In genomic region chr11:4174586-4174985, GRCm38 (mm10) we compare ENCODE assay signal across 8 mouse cellular contexts. TPM values are rescaled to one million over a fixed set of nuclear protein-coding genes. Genes with fewer than 3 reads are reported as not detected.
DNase-seq lines count a peak whose midpoint lies in the region; ATAC-seq and TF ChIP-seq lines count a peak whose summit lies in the region.

No protein-coding gene starts in this region.

- peaks cover 100% of the 10 kb centered on the region for H3K36me3 ChIP-seq in embryonic facial prominence, embryonic 14.5 days (ENCODE audit: control insufficient read depth, insufficient read depth, low read length)
- peaks cover 100% of the 10 kb centered on the region for H3K36me3 ChIP-seq in embryonic facial prominence, embryonic 10.5 days (replicated peaks)
- H3K36me3 ChIP-seq in forebrain, embryonic 15.5 days: peaks cover 99% of the 10 kb centered on the region

- intact Hi-C loops in gastrocnemius, postnatal 36 days (cut with DNase I): loop anchor here (5.0 kb wide), 1 partner anchor 37 kb away; the partner anchor contains the start of gene Rnf215
- intact Hi-C loops in left cerebral cortex, adult 2 months (cut with DNase I): no loop called here

- H3K9me3 ChIP-seq in embryonic facial prominence, embryonic 14.5 days (ENCODE audit: control insufficient read depth, low read length): no peaks in the 10 kb centered on the region
- H3K9me3 ChIP-seq in embryonic facial prominence, embryonic 10.5 days: no peaks in the 10 kb centered on the region
- no peaks in the 10 kb centered on the region for H3K9me3 ChIP-seq in forebrain, embryonic 15.5 days

- no peak overlapping the region for H3K4me3 ChIP-seq in embryonic facial prominence, embryonic 14.5 days (ENCODE audit: low read depth, low read length)
- no peak overlapping the region for H3K4me3 ChIP-seq in embryonic facial prominence, embryonic 10.5 days
- H3K4me3 ChIP-seq in left cerebral cortex, adult 2 months: no peak overlapping the region
- no peak overlapping the region for H3K4me3 ChIP-seq in forebrain, embryonic 15.5 days

- no peak overlapping the region for H3K9ac ChIP-seq in embryonic facial prominence, embryonic 14.5 days (ENCODE audit: low read depth, low read length)
- H3K9ac ChIP-seq in forebrain, embryonic 15.5 days (replicated peaks): no peak overlapping the region

- ATAC-seq in embryonic facial prominence, embryonic 14.5 days (ENCODE audit: low read depth): peak; percentile 58; the same call in 1 of the 2 replicates
- no peak for ATAC-seq in erythroid progenitor cell, adult 5-6 weeks (replicated peaks; ENCODE audit: low FRiP score, poor library complexity, severe bottlenecking)
- no peak for ATAC-seq in forebrain, embryonic 15.5 days (replicated peaks)

- no peaks in the 10 kb centered on the region for H3K27me3 ChIP-seq in embryonic facial prominence, embryonic 14.5 days (replicated peaks; ENCODE audit: control insufficient read depth, insufficient read depth, low read length)
- H3K27me3 ChIP-seq in embryonic facial prominence, embryonic 10.5 days (replicated peaks; ENCODE audit: low read depth, poor library complexity, severe bottlenecking): no peaks in the 10 kb centered on the region
- H3K27me3 ChIP-seq in forebrain, embryonic 15.5 days: no peaks in the 10 kb centered on the region

- H3K4me1 ChIP-seq in embryonic facial prominence, embryonic 14.5 days (ENCODE audit: control insufficient read depth, insufficient read depth, low read length): no peaks in the 10 kb centered on the region
- no peaks in the 10 kb centered on the region for H3K4me1 ChIP-seq in embryonic facial prominence, embryonic 10.5 days
- no peaks in the 10 kb centered on the region for H3K4me1 ChIP-seq in forebrain, embryonic 15.5 days

- DNase-seq in embryonic facial prominence, embryonic 14.5 days (ENCODE audit: low spot score): no peak
- no peak for DNase-seq in embryonic facial prominence, embryonic 10.5 days (ENCODE audit: low spot score)
- DNase-seq in adrenal gland, postnatal 10 days: peak; percentile 82
- DNase-seq in gastrocnemius, postnatal 36 days: peak; percentile 79 to 81
- DNase-seq in left cerebral cortex, adult 2 months (ENCODE audit: extremely low spot score in 1 of 2, low spot score in 2 of 2): peak; percentile 32 to 62
- DNase-seq in urinary bladder, postnatal 4 days (ENCODE audit: low spot score in 2 of 2): no peak

- no peak overlapping the region for H3K4me2 ChIP-seq in embryonic facial prominence, embryonic 14.5 days (ENCODE audit: low read depth, low read length)
- H3K4me2 ChIP-seq in forebrain, embryonic 15.5 days (replicated peaks): no peak overlapping the region

- TF ChIP-seq CTCF in left cerebral cortex, adult 2 months (IDR thresholded peaks at IDR 0.05): no peak

- WGBS in embryonic facial prominence, embryonic 14.5 days: 88% methylated on average over 5 of the region's 5 CpGs
- WGBS in embryonic facial prominence, embryonic 10.5 days: 96% methylated on average over 5 of the region's 5 CpGs
- WGBS in forebrain, embryonic 15.5 days: 89% methylated on average over 5 of the region's 5 CpGs

- no peak overlapping the region for H3K27ac ChIP-seq in embryonic facial prominence, embryonic 14.5 days (replicated peaks; ENCODE audit: low read depth, low read length)
- H3K27ac ChIP-seq in embryonic facial prominence, embryonic 10.5 days (replicated peaks): no peak overlapping the region
- H3K27ac ChIP-seq in left cerebral cortex, adult 2 months: peak overlapping the region; percentile 47
- H3K27ac ChIP-seq in forebrain, embryonic 15.5 days (replicated peaks): no peak overlapping the region

RNA-seq across cellular contexts. Expression of gene Tbc1d10a, which starts 12.0 kb away (rescaled TPM):
- polyA plus RNA-seq in embryonic facial prominence, embryonic 14.5 days (2014; fragmentation: Nextera tagmentation; extraction: Ambion mirVana): 30.6 and 31.0 TPM in 2 replicates
- polyA plus RNA-seq in embryonic facial prominence, embryonic 10.5 days (2016; fragmentation: Nextera tagmentation; extraction: Ambion mirVana): 27.4 and 31.0 TPM in 2 replicates
- 10 to 100 TPM; 15.1 to 16.4 TPM for total RNA-seq in adrenal gland, postnatal 10 days (2021)
- 1 to 10 TPM; 3.7 to 4.4 TPM for total RNA-seq in gastrocnemius, postnatal 36 days (2021)
- total RNA-seq in left cerebral cortex, adult 2 months (2021): 10 to 100 TPM; 35.3 to 36.6 TPM
- 2.2 and 2.5 TPM in 2 replicates for total RNA-seq in erythroid progenitor cell, adult 5-6 weeks (2015; ENCODE audit: low replicate concordance)
- total RNA-seq in erythroid progenitor cell, adult 5-6 weeks (2017; ENCODE audit: low replicate concordance): 3.0 and 4.2 TPM in 2 replicates
- polyA plus RNA-seq in forebrain, embryonic 15.5 days (2015; fragmentation: Nextera tagmentation; extraction: Ambion mirVana): 30.2 and 31.1 TPM in 2 replicates

RNA-seq across cellular contexts. Expression of gene Sf3a1, which starts 14.4 kb away (rescaled TPM):
- polyA plus RNA-seq in embryonic facial prominence, embryonic 14.5 days (2014; fragmentation: Nextera tagmentation; extraction: Ambion mirVana): 51.4 and 54.0 TPM in 2 replicates
- polyA plus RNA-seq in embryonic facial prominence, embryonic 10.5 days (2016; fragmentation: Nextera tagmentation; extraction: Ambion mirVana): 102 and 105 TPM in 2 replicates
- 10 to 100 TPM; 41.0 to 44.7 TPM for total RNA-seq in adrenal gland, postnatal 10 days (2021)
- total RNA-seq in gastrocnemius, postnatal 36 days (2021): 10 to 100 TPM; 16.2 to 17.0 TPM
- 10 to 100 TPM; 63.8 to 67.4 TPM for total RNA-seq in left cerebral cortex, adult 2 months (2021)
- total RNA-seq in erythroid progenitor cell, adult 5-6 weeks (2015; ENCODE audit: low replicate concordance): 42.2 and 60.4 TPM in 2 replicates
- total RNA-seq in erythroid progenitor cell, adult 5-6 weeks (2017; ENCODE audit: low replicate concordance): 23.9 and 24.6 TPM in 2 replicates
- 51.9 and 55.0 TPM in 2 replicates for polyA plus RNA-seq in forebrain, embryonic 15.5 days (2015; fragmentation: Nextera tagmentation; extraction: Ambion mirVana)

RNA-seq across cellular contexts. Expression of gene Ccdc157, which starts 14.5 kb away (rescaled TPM):
- polyA plus RNA-seq in embryonic facial prominence, embryonic 14.5 days (2014; fragmentation: Nextera tagmentation; extraction: Ambion mirVana): 6.1 and 6.7 TPM in 2 replicates
- 7.2 and 8.0 TPM in 2 replicates for polyA plus RNA-seq in embryonic facial prominence, embryonic 10.5 days (2016; fragmentation: Nextera tagmentation; extraction: Ambion mirVana)
- 1 to 10 TPM; 8.7 to 9.0 TPM for total RNA-seq in adrenal gland, postnatal 10 days (2021)
- total RNA-seq in gastrocnemius, postnatal 36 days (2021): 1 to 10 TPM; 2.6 to 2.8 TPM
- total RNA-seq in left cerebral cortex, adult 2 months (2021): 10 to 100 TPM; 16.4 to 17.9 TPM
- total RNA-seq in erythroid progenitor cell, adult 5-6 weeks (2015; ENCODE audit: low replicate concordance): 0.42 and 0.72 TPM in 2 replicates
- 1.5 and 5.8 TPM in 2 replicates for total RNA-seq in erythroid progenitor cell, adult 5-6 weeks (2017; ENCODE audit: low replicate concordance)
- 6.7 and 6.9 TPM in 2 replicates for polyA plus RNA-seq in forebrain, embryonic 15.5 days (2015; fragmentation: Nextera tagmentation; extraction: Ambion mirVana)

RNA-seq across cellular contexts. Expression of gene Rnf215, which starts 39.6 kb away (rescaled TPM):
- polyA plus RNA-seq in embryonic facial prominence, embryonic 14.5 days (2014; fragmentation: Nextera tagmentation; extraction: Ambion mirVana): 34.8 and 36.5 TPM in 2 replicates
- 21.2 and 22.8 TPM in 2 replicates for polyA plus RNA-seq in embryonic facial prominence, embryonic 10.5 days (2016; fragmentation: Nextera tagmentation; extraction: Ambion mirVana)
- total RNA-seq in adrenal gland, postnatal 10 days (2021): 10 to 100 TPM; 16.7 to 21.2 TPM
- total RNA-seq in gastrocnemius, postnatal 36 days (2021): 1 to 10 TPM; 4.4 to 5.5 TPM
- 10 to 100 TPM; 32.1 to 32.6 TPM for total RNA-seq in left cerebral cortex, adult 2 months (2021)
- 2.9 and 6.3 TPM in 2 replicates for total RNA-seq in erythroid progenitor cell, adult 5-6 weeks (2015; ENCODE audit: low replicate concordance)
- total RNA-seq in erythroid progenitor cell, adult 5-6 weeks (2017; ENCODE audit: low replicate concordance): 15.9 and 34.0 TPM in 2 replicates
- 47.2 and 49.7 TPM in 2 replicates for polyA plus RNA-seq in forebrain, embryonic 15.5 days (2015; fragmentation: Nextera tagmentation; extraction: Ambion mirVana)

RNA-seq across cellular contexts. Expression of gene Castor1, which starts 43.4 kb away (rescaled TPM):
- 11.5 and 12.7 TPM in 2 replicates for polyA plus RNA-seq in embryonic facial prominence, embryonic 14.5 days (2014; fragmentation: Nextera tagmentation; extraction: Ambion mirVana)
- 2.2 and 2.4 TPM in 2 replicates for polyA plus RNA-seq in embryonic facial prominence, embryonic 10.5 days (2016; fragmentation: Nextera tagmentation; extraction: Ambion mirVana)
- 1 to 10 TPM; 5.6 to 8.3 TPM for total RNA-seq in adrenal gland, postnatal 10 days (2021)
- 1 to 10 TPM; 2.2 to 3.0 TPM for total RNA-seq in gastrocnemius, postnatal 36 days (2021)
- total RNA-seq in left cerebral cortex, adult 2 months (2021): 1 to 10 TPM; 3.9 to 4.2 TPM
- not detected in 2 replicates for total RNA-seq in erythroid progenitor cell, adult 5-6 weeks (2015; ENCODE audit: low replicate concordance)
- 2.6 TPM in 1 of 2 replicates, not detected in the other for total RNA-seq in erythroid progenitor cell, adult 5-6 weeks (2017; ENCODE audit: low replicate concordance)
- polyA plus RNA-seq in forebrain, embryonic 15.5 days (2015; fragmentation: Nextera tagmentation; extraction: Ambion mirVana): 1.4 and 1.5 TPM in 2 replicates

Comparison
In these comparisons a context has a peak if more than half of its experiments do, and no peak if none do; other contexts are left out.
1. DNase-seq: peak in adrenal gland, postnatal 10 days (single experiment), gastrocnemius, postnatal 36 days (2 of 2) and left cerebral cortex, adult 2 months (2 of 2); none in embryonic facial prominence, embryonic 14.5 days (single experiment), embryonic facial prominence, embryonic 10.5 days (single experiment) and urinary bladder, postnatal 4 days (0 of 2).